Mouse (Mus musculus): Measurements from ENCODE around the gene Pitpnm3. TPM values are rescaled to one million over a fixed set of nuclear protein-coding genes. Genes with fewer than 3 reads are reported as not detected.
A peak's percentile ranks its signal among the peaks of the same experiment; 100 is the strongest.

The Pitpnm3 gene
- polyA plus RNA-seq, 1 experiment from 2014 or later: 0.63 TPM

- peaks cover 7% of the 10 kb centered on the region for H3K4me1 ChIP-seq
- H3K9ac ChIP-seq: no peak overlapping the region
- no peaks in the 10 kb centered on the region for H3K36me3 ChIP-seq (ENCODE audit: poor library complexity, severe bottlenecking)
- H3K9me3 ChIP-seq (replicated peaks): no peaks in the 10 kb centered on the region
- H3K27me3 ChIP-seq: peaks cover 7% of the 10 kb centered on the region; the same call in 1 of the 2 replicates
- no peak overlapping the region for H3K4me3 ChIP-seq
- 35% methylated on average over 9 of the region's 10 CpGs for WGBS
- ATAC-seq: no peak
- H3K27ac ChIP-seq: no peak overlapping the region
- no peak overlapping the region for H3K4me2 ChIP-seq
These were observed 112.0 kb downstream of the Pitpnm3 start for GRCm38 (mm10) chr11:72023581-72023980.

GRCm38 (mm10) chr11:72022827-72023226 is 112.8 kb downstream of the Pitpnm3 start:
- no peak overlapping the region for H3K4me3 ChIP-seq
- H3K4me2 ChIP-seq: no peak overlapping the region
- H3K27me3 ChIP-seq: peaks cover 6% of the 10 kb centered on the region; the same call in 1 of the 2 replicates
- no peak overlapping the region for H3K27ac ChIP-seq
- no peak for ATAC-seq
- H3K9me3 ChIP-seq (replicated peaks): no peaks in the 10 kb centered on the region
- H3K4me1 ChIP-seq: peaks cover 12% of the 10 kb centered on the region
- WGBS: 88% methylated on average over 6 of the region's 6 CpGs
- no peaks in the 10 kb centered on the region for H3K36me3 ChIP-seq (ENCODE audit: poor library complexity, severe bottlenecking)
- no peak overlapping the region for H3K9ac ChIP-seq

GRCm38 (mm10) chr11:72021015-72021414 is 114.6 kb downstream of the Pitpnm3 start:
- peaks cover 23% of the 10 kb centered on the region for H3K4me1 ChIP-seq
- ATAC-seq: no peak
- no peaks in the 10 kb centered on the region for H3K27me3 ChIP-seq
- no peak overlapping the region for H3K9ac ChIP-seq
- H3K4me2 ChIP-seq: no peak overlapping the region
- H3K4me3 ChIP-seq: no peak overlapping the region
- no peaks in the 10 kb centered on the region for H3K36me3 ChIP-seq (ENCODE audit: poor library complexity, severe bottlenecking)
- no peaks in the 10 kb centered on the region for H3K9me3 ChIP-seq (replicated peaks)
- 88% methylated on average over 4 of the region's 4 CpGs for WGBS
- no peak overlapping the region for H3K27ac ChIP-seq

GRCm38 (mm10) chr11:72017253-72017601 is 118.4 kb downstream of the Pitpnm3 start:
- H3K27ac ChIP-seq: no peak overlapping the region
- no peak overlapping the region for H3K9ac ChIP-seq
- no peak overlapping the region for H3K4me3 ChIP-seq
- ATAC-seq: no peak
- H3K36me3 ChIP-seq (ENCODE audit: poor library complexity, severe bottlenecking): no peaks in the 10 kb centered on the region
- no peak overlapping the region for H3K4me2 ChIP-seq
- no peaks in the 10 kb centered on the region for H3K27me3 ChIP-seq
- peaks cover 42% of the 10 kb centered on the region for H3K4me1 ChIP-seq
- 62% methylated on average over 9 of the region's 9 CpGs for WGBS
- no peaks in the 10 kb centered on the region for H3K9me3 ChIP-seq (replicated peaks)

DNA sequence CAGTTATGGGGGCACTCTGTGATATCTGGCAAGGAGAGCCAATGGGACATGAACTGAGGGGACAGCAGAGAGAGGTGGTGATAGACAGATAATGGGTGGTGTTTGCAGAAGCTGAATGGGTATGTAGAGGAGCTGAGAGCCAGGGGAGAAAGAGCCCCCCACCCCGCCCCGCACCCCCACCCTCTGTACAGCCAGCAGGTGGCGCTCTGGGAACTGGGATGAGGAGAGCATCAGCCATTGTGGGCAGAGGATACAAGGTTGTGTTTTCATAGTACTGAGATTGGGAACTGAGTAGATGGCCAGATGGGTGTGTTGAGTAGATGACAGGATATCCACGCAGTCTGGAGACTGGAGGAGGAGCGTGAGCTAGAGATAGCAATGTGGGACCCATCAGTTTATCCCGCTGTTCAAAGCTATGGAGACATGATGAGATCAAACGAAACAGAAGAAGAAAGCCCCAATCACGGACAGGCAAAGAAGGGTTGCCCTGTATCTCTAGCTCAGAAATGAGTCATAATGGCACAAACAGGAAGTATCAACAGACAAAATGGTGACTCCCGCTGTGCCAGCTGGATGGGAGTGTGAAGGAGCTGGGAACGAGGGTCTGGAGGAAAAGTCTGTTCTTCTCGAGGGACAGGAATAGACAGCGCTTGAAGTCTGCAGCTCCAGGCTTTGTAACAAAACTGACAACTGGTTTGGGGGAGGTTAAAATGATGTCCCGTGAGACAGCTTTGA is 118.9 kb downstream of the Pitpnm3 start:
- H3K4me2 ChIP-seq: no peak overlapping the region
- no peaks in the 10 kb centered on the region for H3K9me3 ChIP-seq (replicated peaks)
- H3K4me1 ChIP-seq: peaks cover 47% of the 10 kb centered on the region
- no peak overlapping the region for H3K9ac ChIP-seq
- WGBS: 83% methylated on average over 13 of the region's 13 CpGs
- H3K27me3 ChIP-seq: no peaks in the 10 kb centered on the region
- no peaks in the 10 kb centered on the region for H3K36me3 ChIP-seq (ENCODE audit: poor library complexity, severe bottlenecking)
- no peak for ATAC-seq
- no peak overlapping the region; the same call in 1 of the 2 replicates for H3K27ac ChIP-seq
- H3K4me3 ChIP-seq: no peak overlapping the region

- WGBS: 32% methylated on average over 4 of the region's 4 CpGs
- no peaks in the 10 kb centered on the region for H3K9me3 ChIP-seq (replicated peaks)
- no peak for ATAC-seq
These were observed 120.9 kb downstream of the Pitpnm3 start for GRCm38 (mm10) chr11:72014674-72015073.

DNA sequence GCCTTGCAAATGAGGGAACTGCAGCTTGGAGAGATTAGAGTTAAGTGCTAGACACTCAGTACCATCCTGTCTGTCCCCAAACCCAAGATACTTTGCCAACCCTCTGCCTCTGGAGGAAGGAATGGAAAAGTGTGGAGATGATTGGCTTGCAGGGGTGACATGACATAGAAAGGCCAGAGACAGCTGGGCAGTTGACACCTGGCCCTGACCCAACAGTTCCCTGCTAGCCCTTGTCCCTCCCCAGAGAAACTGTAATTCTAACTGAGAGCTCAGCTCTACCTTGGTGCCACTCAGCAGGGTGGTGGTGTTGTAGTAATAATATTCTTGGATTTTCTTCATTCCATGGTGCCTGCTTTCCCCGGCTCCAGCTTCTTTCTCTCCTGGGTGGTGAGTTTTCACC is 123.6 kb downstream of the Pitpnm3 start:
- no peaks in the 10 kb centered on the region for H3K27me3 ChIP-seq
- H3K9ac ChIP-seq: no peak overlapping the region
- WGBS: 57% methylated on average over 1 of the region's 1 CpGs
- no peaks in the 10 kb centered on the region for H3K9me3 ChIP-seq (replicated peaks)
- peak overlapping the region; percentile 66 for H3K27ac ChIP-seq
- no peaks in the 10 kb centered on the region for H3K36me3 ChIP-seq (ENCODE audit: poor library complexity, severe bottlenecking)
- H3K4me3 ChIP-seq: no peak overlapping the region
- H3K4me2 ChIP-seq: peak overlapping the region; percentile 6; the same call in 1 of the 2 replicates
- peak; percentile 29; the same call in 1 of the 2 replicates for ATAC-seq
- peaks cover 53% of the 10 kb centered on the region for H3K4me1 ChIP-seq

More at GRCm38 (mm10) chr11:72014674-72015073, 120.9 kb downstream of the Pitpnm3 start:
- H3K9ac ChIP-seq: no peak overlapping the region
- H3K4me1 ChIP-seq: peaks cover 67% of the 10 kb centered on the region
- no peaks in the 10 kb centered on the region for H3K36me3 ChIP-seq (ENCODE audit: poor library complexity, severe bottlenecking)
- no peak overlapping the region for H3K4me3 ChIP-seq
- H3K27me3 ChIP-seq: no peaks in the 10 kb centered on the region
- no peak overlapping the region for H3K4me2 ChIP-seq
- H3K27ac ChIP-seq: no peak overlapping the region

- Histone ChIP-seq H3K9ac (no peak overlapping the region), H3K27me3 (no peaks in the 10 kb centered on the region), H3K9me3 (replicated peaks) (no peaks in the 10 kb centered on the region), H3K27ac (peak overlapping the region; percentile 66), H3K36me3 (ENCODE audit: poor library complexity, severe bottlenecking) (no peaks in the 10 kb centered on the region), H3K4me2 (peak overlapping the region; percentile 6), H3K4me1 (peaks cover 50% of the 10 kb centered on the region), H3K4me3 (no peak overlapping the region)
- peak; percentile 59 for ATAC-seq
- WGBS: 33% methylated on average over 9 of the region's 9 CpGs
These were observed 124.4 kb downstream of the Pitpnm3 start for GRCm38 (mm10) chr11:72010940-72011722.

DNA sequence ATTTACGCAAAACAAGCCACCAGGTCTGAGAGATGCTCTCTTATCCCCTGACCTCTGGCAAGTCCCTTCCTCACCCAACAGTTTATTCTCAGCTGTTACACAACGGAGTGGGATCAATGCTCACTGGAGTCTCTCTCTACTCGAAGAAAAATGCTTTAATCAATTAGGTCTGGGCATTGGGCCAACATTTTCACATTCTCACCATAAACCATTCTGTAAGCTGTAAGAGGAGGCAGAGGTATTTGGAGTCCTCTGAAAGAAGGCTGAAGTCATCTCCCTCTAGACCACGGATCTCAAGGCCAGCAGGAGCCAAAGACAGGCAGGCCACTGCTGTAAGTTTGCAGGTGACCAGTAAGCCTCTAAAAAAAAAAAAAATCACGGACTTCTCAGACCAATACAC is 125.2 kb downstream of the Pitpnm3 start:
- ATAC-seq: no peak; the same call in 1 of the 2 replicates
- Histone ChIP-seq H3K4me1 (peaks cover 46% of the 10 kb centered on the region), H3K4me3 (no peak overlapping the region), H3K4me2 (no peak overlapping the region), H3K36me3 (ENCODE audit: poor library complexity, severe bottlenecking) (no peaks in the 10 kb centered on the region), H3K9me3 (replicated peaks) (no peaks in the 10 kb centered on the region), H3K27ac (peak overlapping the region; percentile 36; the same call in 1 of the 2 replicates), H3K27me3 (no peaks in the 10 kb centered on the region), H3K9ac (no peak overlapping the region)
- WGBS: 25% methylated on average over 5 of the region's 5 CpGs

DNA sequence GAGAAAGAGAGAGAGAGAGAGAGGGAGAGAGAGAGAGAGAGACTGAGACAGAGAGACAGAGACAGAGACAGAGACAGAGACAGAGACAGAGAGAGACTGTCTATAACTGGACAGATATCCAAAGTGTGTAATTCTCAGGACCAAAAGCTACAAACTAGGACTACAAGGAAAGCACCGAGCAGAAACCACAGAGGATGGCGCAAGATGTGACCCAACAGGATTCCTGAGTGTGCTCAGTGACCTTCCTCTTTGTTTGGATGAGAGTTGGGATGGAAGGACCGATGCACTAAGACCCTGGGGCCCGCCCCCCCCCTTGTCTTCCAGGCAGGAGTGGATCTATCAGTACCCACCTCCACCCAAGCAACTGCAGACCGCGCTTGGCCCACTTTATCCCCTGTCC is 130.0 kb downstream of the Pitpnm3 start:
- Histone ChIP-seq H3K27ac (no peak overlapping the region), H3K27me3 (no peaks in the 10 kb centered on the region), H3K9me3 (replicated peaks) (no peaks in the 10 kb centered on the region), H3K4me3 (no peak overlapping the region), H3K9ac (no peak overlapping the region), H3K4me2 (no peak overlapping the region), H3K36me3 (ENCODE audit: poor library complexity, severe bottlenecking) (no peaks in the 10 kb centered on the region), H3K4me1 (peaks cover 23% of the 10 kb centered on the region)
- ATAC-seq: no peak
- 86% methylated on average over 6 of the region's 6 CpGs for WGBS

- WGBS: 52% methylated on average over 9 of the region's 9 CpGs
- no peak for ATAC-seq
- peak overlapping the region; percentile 20; the same call in 1 of the 2 replicates for H3K27ac ChIP-seq
These were observed 132.4 kb downstream of the Pitpnm3 start for GRCm38 (mm10) chr11:72003171-72003570.

GRCm38 (mm10) chr11:72002138-72002853 is 133.3 kb downstream of the Pitpnm3 start:
- 53% methylated on average over 13 of the region's 13 CpGs for WGBS
- Histone ChIP-seq H3K9me3 (replicated peaks) (no peaks in the 10 kb centered on the region), H3K4me2 (no peak overlapping the region), H3K36me3 (ENCODE audit: poor library complexity, severe bottlenecking) (no peaks in the 10 kb centered on the region), H3K27me3 (no peaks in the 10 kb centered on the region), H3K9ac (no peak overlapping the region), H3K4me3 (no peak overlapping the region), H3K27ac (no peak overlapping the region), H3K4me1 (peaks cover 14% of the 10 kb centered on the region)
- ATAC-seq: no peak

More at GRCm38 (mm10) chr11:72003171-72003570, 132.4 kb downstream of the Pitpnm3 start:
- Histone ChIP-seq H3K4me3 (no peak overlapping the region), H3K9ac (no peak overlapping the region), H3K9me3 (replicated peaks) (no peaks in the 10 kb centered on the region), H3K4me1 (peaks cover 14% of the 10 kb centered on the region; the same call in 1 of the 2 replicates), H3K4me2 (no peak overlapping the region), H3K27me3 (no peaks in the 10 kb centered on the region), H3K36me3 (ENCODE audit: poor library complexity, severe bottlenecking) (no peaks in the 10 kb centered on the region)

All from forebrain, embryonic 13.5 days (tissue).